Mouse (Mus musculus) lung, postnatal 10 days (tissue): ENCODE measurements around the gene Adam8.
A peak's percentile ranks its signal among the peaks of the same experiment; 100 is the strongest.

Experiments
- DNase-seq: peaks from one replicate; pipeline ENCODE4 v3.0.0; 2021

The Adam8 gene

GRCm38 (mm10) chr7:139944291-139945240 lies 47.8 kb downstream of the Adam8 start:
- no peak for DNase-seq

GRCm38 (mm10) chr7:139943674-139944281 lies 48.6 kb downstream of the Adam8 start, which contains the start of gene Utf1:
Gene Utf1 (plus strand): TSS chr7:139943789.
- peak; percentile 22 for DNase-seq

- DNase-seq, result no peak
Measured at GRCm38 (mm10) chr7:139940476-139941209, 51.7 kb downstream of the Adam8 start.

- DNase-seq, result no peak
Measured at GRCm38 (mm10) chr7:139937810-139938209, 54.6 kb downstream of the Adam8 start.

- no peak for DNase-seq
Measured at GRCm38 (mm10) chr7:139937138-139937537, 55.2 kb downstream of the Adam8 start.

GRCm38 (mm10) chr7:139936705-139937104 lies 55.7 kb downstream of the Adam8 start:
- no peak for DNase-seq

GRCm38 (mm10) chr7:139930732-139931131 lies 61.6 kb downstream of the Adam8 start:
- peak; percentile 40 for DNase-seq
